Mouse (Mus musculus): ENCODE results near the gene Tmem43. TPM values are rescaled to one million over a fixed set of nuclear protein-coding genes. Genes with fewer than 3 reads are reported as not detected.

The Tmem43 gene
- polyA plus RNA-seq, 1 experiment from 2014 or later = 57.6 TPM

- no peak overlapping the region for H3K9ac ChIP-seq
- TF ChIP-seq CTCF (IDR thresholded peaks at IDR 0.05; ENCODE audit: low read depth) = no peak
- peaks cover 40% of the 10 kb centered on the region for H3K36me3 ChIP-seq (ENCODE audit: insufficient read depth)
- ATAC-seq (ENCODE audit: insufficient read depth) (no peak), DNase-seq (no peak)
- no peak overlapping the region for H3K4me3 ChIP-seq (ENCODE audit: low read depth, low read length)
- no peaks in the 10 kb centered on the region for H3K4me1 ChIP-seq (ENCODE audit: insufficient read depth)
- H3K27ac ChIP-seq (ENCODE audit: low read depth) = no peak overlapping the region
- H3K4me2 ChIP-seq = no peak overlapping the region
- no peaks in the 10 kb centered on the region for H3K27me3 ChIP-seq (ENCODE audit: insufficient read depth, low read length)
- no peaks in the 10 kb centered on the region for H3K9me3 ChIP-seq (ENCODE audit: low read depth, low read length)
- 80% methylated on average over 4 of the region's 4 CpGs for WGBS
Measured at GRCm38 (mm10) chr6:91525544-91525943, 52.0 kb downstream of the Tmem43 start.

DNA sequence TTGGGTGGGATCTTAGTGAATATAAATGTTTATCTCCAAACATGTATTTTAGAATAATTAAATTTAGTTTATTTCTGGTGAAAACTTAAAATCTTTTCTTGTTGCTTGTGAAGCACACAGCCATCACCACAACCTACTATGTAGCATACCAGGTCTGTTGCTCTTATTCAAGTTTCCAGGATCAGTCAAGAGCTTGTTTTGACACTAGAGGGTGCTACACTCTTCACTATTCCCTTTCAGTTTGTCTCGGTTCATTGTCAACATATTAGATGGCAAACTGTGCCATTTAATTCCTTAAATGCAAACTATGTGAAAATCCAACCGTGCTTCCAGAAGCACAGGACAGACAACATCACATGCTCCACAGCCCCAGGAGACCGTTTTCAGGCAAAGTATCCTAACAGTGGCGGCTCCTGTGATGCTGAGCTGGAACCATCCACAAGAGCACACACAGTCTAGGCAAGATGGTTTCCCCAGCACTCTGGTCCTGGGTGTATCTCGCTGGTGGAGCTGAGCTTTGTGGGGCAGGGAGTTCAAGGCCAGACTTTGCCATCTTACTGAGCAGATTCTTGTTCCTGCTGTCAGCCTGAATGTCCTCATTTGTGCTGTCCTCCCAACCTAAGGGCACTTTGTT, 53.8 kb downstream of the Tmem43 start:
- no peak for ATAC-seq (ENCODE audit: insufficient read depth)
- H3K9ac ChIP-seq = no peak overlapping the region
- H3K27ac ChIP-seq (ENCODE audit: low read depth) = no peak overlapping the region
- peaks cover under 1% of the 10 kb centered on the region; the same call in 1 of the 2 replicates for H3K4me1 ChIP-seq (ENCODE audit: insufficient read depth)
- no peaks in the 10 kb centered on the region for H3K27me3 ChIP-seq (ENCODE audit: insufficient read depth, low read length)
- TF ChIP-seq CTCF (IDR thresholded peaks at IDR 0.05; ENCODE audit: low read depth) = peak; percentile 74
- no peaks in the 10 kb centered on the region for H3K9me3 ChIP-seq (ENCODE audit: low read depth, low read length)
- DNase-seq = peak; percentile 86
- no peak overlapping the region for H3K4me3 ChIP-seq (ENCODE audit: low read depth, low read length)
- H3K4me2 ChIP-seq = no peak overlapping the region
- WGBS = 47% methylated on average over 5 of the region's 5 CpGs
- H3K36me3 ChIP-seq (ENCODE audit: insufficient read depth) = peaks cover 22% of the 10 kb centered on the region

GRCm38 (mm10) chr6:91528265-91528664, 54.8 kb downstream of the Tmem43 start:
- Histone ChIP-seq H3K9ac (no peak overlapping the region), H3K27me3 (ENCODE audit: insufficient read depth, low read length) (no peaks in the 10 kb centered on the region), H3K36me3 (ENCODE audit: insufficient read depth) (peaks cover 13% of the 10 kb centered on the region), H3K9me3 (ENCODE audit: low read depth, low read length) (no peaks in the 10 kb centered on the region), H3K4me1 (ENCODE audit: insufficient read depth) (peaks cover 7% of the 10 kb centered on the region; the same call in 1 of the 2 replicates), H3K4me2 (no peak overlapping the region), H3K27ac (ENCODE audit: low read depth) (no peak overlapping the region), H3K4me3 (ENCODE audit: low read depth, low read length) (no peak overlapping the region)
- TF ChIP-seq CTCF (IDR thresholded peaks at IDR 0.05; ENCODE audit: low read depth) = no peak
- ATAC-seq (ENCODE audit: insufficient read depth) (no peak), DNase-seq (no peak)
- WGBS = 71% methylated on average over 7 of the region's 7 CpGs

- Histone ChIP-seq H3K4me3 (ENCODE audit: low read depth, low read length) (no peak overlapping the region), H3K27me3 (ENCODE audit: insufficient read depth, low read length) (no peaks in the 10 kb centered on the region), H3K27ac (ENCODE audit: low read depth) (no peak overlapping the region), H3K9ac (no peak overlapping the region), H3K4me1 (ENCODE audit: insufficient read depth) (peaks cover 7% of the 10 kb centered on the region), H3K36me3 (ENCODE audit: insufficient read depth) (0 out of 2 replicates have a peak, but pooled peaks cover under 1% of the 10 kb centered on the region), H3K4me2 (no peak overlapping the region), H3K9me3 (ENCODE audit: low read depth, low read length) (no peaks in the 10 kb centered on the region)
- 89% methylated on average over 8 of the region's 8 CpGs for WGBS
- DNase-seq (no peak), ATAC-seq (ENCODE audit: insufficient read depth) (no peak)
- no peak for TF ChIP-seq CTCF (IDR thresholded peaks at IDR 0.05; ENCODE audit: low read depth)
Measured at GRCm38 (mm10) chr6:91530673-91531072, 57.2 kb downstream of the Tmem43 start.

GRCm38 (mm10) chr6:91531276-91531675, 57.8 kb downstream of the Tmem43 start:
- H3K36me3 ChIP-seq (ENCODE audit: insufficient read depth) = no peaks in the 10 kb centered on the region
- no peak for ATAC-seq (ENCODE audit: insufficient read depth)
- H3K4me2 ChIP-seq = no peak overlapping the region
- no peak overlapping the region for H3K27ac ChIP-seq (ENCODE audit: low read depth)
- H3K9ac ChIP-seq = no peak overlapping the region
- no peak for TF ChIP-seq CTCF (IDR thresholded peaks at IDR 0.05; ENCODE audit: low read depth)
- no peak for DNase-seq
- no peaks in the 10 kb centered on the region for H3K9me3 ChIP-seq (ENCODE audit: low read depth, low read length)
- WGBS = 70% methylated on average over 6 of the region's 6 CpGs
- no peaks in the 10 kb centered on the region for H3K27me3 ChIP-seq (ENCODE audit: insufficient read depth, low read length)
- H3K4me1 ChIP-seq (ENCODE audit: insufficient read depth) = peaks cover 7% of the 10 kb centered on the region
- H3K4me3 ChIP-seq (ENCODE audit: low read depth, low read length) = no peak overlapping the region

GRCm38 (mm10) chr6:91532661-91533060, 59.2 kb downstream of the Tmem43 start:
- no peak overlapping the region for H3K27ac ChIP-seq (ENCODE audit: low read depth)
- WGBS = 26% methylated on average over 6 of the region's 6 CpGs
- no peak; the same call in 1 of the 2 replicates for ATAC-seq (ENCODE audit: insufficient read depth)

GRCm38 (mm10) chr6:91533359-91533758, 59.9 kb downstream of the Tmem43 start:
- Histone ChIP-seq H3K4me2 (no peak overlapping the region), H3K27me3 (ENCODE audit: insufficient read depth, low read length) (no peaks in the 10 kb centered on the region), H3K9ac (no peak overlapping the region), H3K4me3 (ENCODE audit: low read depth, low read length) (no peak overlapping the region), H3K4me1 (ENCODE audit: insufficient read depth) (peaks cover 7% of the 10 kb centered on the region), H3K9me3 (ENCODE audit: low read depth, low read length) (no peaks in the 10 kb centered on the region), H3K27ac (ENCODE audit: low read depth) (no peak overlapping the region), H3K36me3 (ENCODE audit: insufficient read depth) (no peaks in the 10 kb centered on the region)
- peak; percentile 64 for DNase-seq
- no peak for TF ChIP-seq CTCF (IDR thresholded peaks at IDR 0.05; ENCODE audit: low read depth)
- 9% methylated on average over 5 of the region's 5 CpGs for WGBS
- peak; percentile 63; the same call in 1 of the 2 replicates for ATAC-seq (ENCODE audit: insufficient read depth)

More at GRCm38 (mm10) chr6:91532661-91533060, 59.2 kb downstream of the Tmem43 start:
- no peak for DNase-seq
- no peaks in the 10 kb centered on the region for H3K27me3 ChIP-seq (ENCODE audit: insufficient read depth, low read length)
- no peaks in the 10 kb centered on the region for H3K36me3 ChIP-seq (ENCODE audit: insufficient read depth)
- no peak overlapping the region for H3K9ac ChIP-seq
- H3K4me2 ChIP-seq = no peak overlapping the region
- no peak overlapping the region for H3K4me3 ChIP-seq (ENCODE audit: low read depth, low read length)
- no peak for TF ChIP-seq CTCF (IDR thresholded peaks at IDR 0.05; ENCODE audit: low read depth)
- peaks cover 7% of the 10 kb centered on the region for H3K4me1 ChIP-seq (ENCODE audit: insufficient read depth)
- no peaks in the 10 kb centered on the region for H3K9me3 ChIP-seq (ENCODE audit: low read depth, low read length)

Data from lung, embryonic 14.5 days (tissue).